Mouse (Mus musculus) gastrocnemius, postnatal 10 days (tissue): ENCODE results near the gene Hes2. TPM values are rescaled to one million over a fixed set of nuclear protein-coding genes. Genes with fewer than 3 reads are reported as not detected.

Source experiments
- DNase-seq: peaks from one replicate; pipeline ENCODE4 v3.0.0; 2021; ENCODE audit warnings: mixed read lengths
- total RNA-seq, 2 experiments: library from RNA; stranded (reverse); gene quantifications; 2 replicates each; pipeline ENCODE4 v1.2.3; 2021

Gene Hes2
- total RNA-seq, 2 experiments from 2014 or later: not detected

DNA sequence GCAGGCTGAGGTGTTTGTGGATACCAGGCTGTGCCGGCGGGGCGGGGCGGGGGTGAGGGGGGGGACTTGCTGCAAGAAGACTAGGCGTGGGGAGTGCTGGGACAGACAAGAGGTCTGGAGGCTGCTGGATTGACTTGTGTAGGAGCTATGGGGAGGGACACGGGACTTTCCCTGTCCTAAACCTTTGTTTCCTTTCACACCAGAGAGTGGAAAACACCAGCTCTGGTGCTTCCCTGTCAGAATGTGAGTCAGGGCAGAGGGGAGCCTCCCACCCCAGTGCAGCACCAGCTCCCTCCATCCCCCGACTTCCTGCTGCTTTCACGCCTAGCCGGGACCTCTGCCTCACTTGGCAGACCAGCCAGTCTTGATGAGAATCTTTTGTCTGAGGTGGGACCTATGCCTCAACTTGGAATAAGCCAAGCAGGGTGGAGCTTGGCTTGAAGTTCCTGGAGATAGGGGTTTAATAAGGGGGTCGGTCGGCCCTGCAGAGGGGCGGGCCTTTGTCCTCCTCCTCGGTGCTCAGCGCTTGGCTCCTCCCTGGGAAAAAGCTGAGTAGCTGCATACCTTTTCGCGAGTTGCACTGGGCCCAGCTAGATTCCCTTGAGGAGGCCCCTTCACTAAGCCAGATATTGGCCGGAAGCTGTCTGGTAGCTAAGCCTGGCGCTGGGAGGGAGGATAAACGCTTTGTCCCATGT lies 27.0 kb downstream of the Hes2 start:
- no peak for DNase-seq

DNA sequence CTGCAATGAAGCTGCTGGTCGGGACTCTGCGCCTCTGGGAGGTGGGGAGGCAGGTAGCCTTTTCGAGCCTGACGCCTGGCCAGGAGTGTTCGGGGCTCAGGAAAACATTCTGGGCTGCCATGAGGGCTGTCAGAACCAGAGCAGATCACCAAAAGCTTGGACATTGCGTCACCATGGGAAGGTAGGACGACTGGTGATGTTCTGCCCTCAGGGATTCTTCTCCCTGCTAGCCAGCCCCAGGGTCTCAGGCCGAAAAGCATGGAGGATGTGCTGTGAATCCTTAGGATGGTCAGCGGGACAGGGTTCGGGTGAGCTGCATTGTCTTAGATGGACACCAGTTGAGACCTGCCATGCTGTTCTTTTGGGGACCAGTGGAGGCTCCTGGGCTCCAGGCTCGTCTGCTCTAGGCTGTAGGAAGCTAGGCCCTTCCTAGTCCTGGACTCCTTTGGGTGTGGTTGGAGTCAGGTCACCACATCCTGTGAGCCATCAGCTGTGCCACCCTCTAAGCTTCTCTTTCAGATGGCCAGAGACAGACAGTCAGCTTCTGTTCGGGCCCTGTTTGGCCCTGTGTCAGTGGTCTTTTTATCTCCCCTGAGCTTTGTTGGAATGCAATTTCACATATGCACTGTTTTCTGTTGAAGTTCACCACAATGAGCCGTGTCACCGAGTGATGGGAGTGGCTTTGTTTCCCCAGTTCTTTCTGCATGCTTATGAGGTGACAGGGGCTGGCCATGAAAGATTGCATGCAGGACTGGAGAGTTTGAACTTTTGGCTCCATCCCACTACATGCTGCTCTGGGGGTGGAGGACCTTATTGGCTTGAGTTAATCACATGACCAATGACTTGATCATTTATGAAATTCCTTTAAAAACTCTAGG lies 27.8 kb downstream of the Hes2 start:
- no peak for DNase-seq

DNA sequence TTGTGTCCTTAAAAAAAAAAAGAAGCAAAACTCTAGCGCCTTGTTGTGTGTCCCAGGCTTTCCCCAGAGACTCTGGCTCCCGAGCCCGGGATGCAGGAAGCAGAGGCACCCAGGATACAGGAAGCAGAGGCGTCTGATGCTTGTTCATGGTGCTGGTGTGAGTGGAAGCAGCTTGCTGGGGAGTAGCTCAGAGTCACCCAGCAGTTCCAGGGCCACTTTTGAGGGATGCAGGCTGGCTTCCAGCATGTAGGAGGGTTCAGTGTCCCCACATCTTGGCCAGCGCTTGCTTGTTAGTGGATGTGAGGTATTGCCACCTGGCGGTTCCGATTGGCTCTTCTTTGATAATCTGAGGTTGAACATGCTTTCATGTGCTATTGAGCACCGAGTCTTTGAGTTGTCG lies 28.5 kb downstream of the Hes2 start:
- DNase-seq: no peak

DNA sequence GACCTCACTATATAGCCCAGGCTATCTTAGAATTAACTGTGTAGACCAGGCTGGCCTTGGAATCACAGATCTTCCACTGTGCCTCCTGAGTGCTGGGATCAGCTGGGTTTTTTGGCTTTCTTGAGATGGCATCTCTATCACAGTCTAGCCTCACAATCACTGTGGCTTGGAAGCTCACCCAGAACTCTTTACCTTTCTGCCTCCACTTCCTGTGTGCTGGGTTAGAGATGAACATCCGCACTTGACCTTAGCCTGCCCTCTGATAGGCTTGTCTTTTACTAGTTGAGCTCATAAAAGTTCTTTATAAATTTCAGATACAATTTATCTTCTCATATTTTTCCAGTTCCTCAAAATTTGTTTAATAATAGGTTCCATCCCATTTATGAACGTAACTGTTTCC lies 30.0 kb downstream of the Hes2 start:
- no peak for DNase-seq

DNA sequence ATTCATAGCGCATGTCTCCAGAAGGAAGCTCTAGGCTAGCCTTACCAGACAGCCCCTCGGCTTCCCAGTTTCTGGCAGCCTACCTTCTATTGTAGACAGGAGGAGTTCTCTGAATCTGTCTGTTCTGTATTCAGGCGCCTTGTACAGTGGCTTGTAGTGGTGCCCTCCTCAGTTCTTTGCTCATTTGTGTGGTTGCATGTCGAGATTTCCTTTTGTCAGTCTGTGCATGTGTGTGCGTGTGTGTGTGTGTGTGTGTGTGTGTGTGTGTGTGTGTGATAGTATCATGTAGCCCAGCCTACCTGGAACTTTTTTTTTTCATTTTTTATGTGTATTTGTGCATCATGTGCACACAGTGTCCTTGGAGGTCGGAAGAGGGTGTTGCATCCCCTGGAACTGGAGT lies 30.4 kb downstream of the Hes2 start:
- no peak for DNase-seq

DNA sequence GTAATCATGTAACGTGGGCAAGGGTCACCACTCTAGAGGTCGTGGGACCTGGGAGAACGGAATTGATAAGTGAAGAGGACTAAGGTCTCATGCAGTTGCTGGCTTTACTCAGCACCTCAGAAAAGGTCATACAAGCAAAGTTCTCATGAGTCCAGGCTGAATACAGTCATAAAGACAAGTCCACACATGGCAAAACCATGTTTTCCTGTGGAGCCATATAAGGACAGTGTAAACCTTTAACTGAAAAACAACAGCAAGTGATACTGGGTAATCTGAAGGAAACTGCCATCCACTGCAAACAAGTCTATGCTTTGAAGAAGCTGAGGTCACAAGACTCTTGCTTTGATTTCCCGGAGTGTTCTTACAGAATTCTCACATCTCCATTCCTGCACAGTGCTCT lies 31.0 kb downstream of the Hes2 start:
- no peak for DNase-seq

DNA sequence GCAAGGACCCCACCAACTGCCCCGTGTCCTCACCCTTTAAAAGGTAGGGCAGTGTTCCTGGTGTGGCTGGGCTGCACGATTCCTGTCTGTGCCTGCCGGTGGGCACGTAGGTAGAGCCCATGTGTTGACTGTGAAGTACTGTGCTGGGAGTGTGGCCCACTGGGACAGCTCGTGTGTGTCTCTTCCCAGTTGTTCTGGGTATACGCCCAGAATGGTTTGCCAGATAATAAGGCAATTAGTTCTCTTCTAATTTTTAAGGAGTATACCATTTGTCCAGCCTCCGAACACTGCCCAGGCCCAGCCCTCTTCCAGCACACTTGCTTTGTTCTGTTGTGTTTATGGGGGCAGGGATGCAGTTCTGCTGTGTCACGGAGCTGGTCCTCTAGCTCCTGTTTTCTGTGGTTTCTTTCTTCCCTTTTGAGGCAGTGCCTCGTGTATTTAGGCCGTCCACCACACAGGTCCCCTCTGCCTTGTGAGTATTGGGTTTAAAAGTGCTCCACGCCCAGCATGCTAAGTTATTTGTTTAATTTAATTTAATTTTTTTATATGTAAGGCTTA lies 31.5 kb downstream of the Hes2 start:
- no peak for DNase-seq

DNA sequence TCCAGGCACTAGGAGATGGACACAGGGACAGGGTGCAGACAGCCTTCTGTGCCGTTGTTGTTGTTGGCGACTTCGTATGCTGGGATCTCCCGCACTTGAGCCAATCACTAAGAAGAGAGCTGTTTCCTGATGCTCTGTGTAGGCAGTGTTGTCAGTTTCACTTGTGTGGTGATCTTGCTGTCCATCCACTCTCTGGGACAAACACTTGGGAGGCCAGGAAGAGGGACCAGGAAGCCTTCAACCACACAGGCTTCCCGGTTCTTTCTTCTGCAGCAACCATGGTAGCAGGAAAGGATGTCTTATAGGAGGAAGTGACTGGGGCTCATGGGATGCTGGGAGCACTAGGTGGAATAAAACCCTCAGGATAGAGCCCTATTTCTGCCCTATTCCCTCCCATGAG lies 32.0 kb downstream of the Hes2 start:
- DNase-seq: no peak

DNA sequence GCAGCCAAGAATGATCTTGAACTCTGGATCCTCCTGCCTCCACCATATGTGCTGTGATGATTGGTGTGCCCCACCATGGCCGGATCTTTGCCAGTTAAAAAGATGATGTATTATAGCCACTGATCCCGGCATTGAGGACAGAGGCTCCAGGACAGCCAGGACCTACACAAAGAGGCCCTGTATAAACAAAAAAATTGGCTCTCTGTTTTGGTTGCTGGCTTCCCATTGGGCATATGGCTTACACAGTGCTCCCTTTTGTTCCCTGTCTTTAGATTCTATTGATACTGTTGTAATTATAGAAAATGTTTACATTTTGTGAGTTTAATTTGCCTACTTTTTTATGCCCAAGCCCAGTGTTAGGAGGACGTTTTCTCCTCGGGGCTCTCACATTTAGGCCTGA lies 33.9 kb downstream of the Hes2 start:
- DNase-seq: no peak

DNA sequence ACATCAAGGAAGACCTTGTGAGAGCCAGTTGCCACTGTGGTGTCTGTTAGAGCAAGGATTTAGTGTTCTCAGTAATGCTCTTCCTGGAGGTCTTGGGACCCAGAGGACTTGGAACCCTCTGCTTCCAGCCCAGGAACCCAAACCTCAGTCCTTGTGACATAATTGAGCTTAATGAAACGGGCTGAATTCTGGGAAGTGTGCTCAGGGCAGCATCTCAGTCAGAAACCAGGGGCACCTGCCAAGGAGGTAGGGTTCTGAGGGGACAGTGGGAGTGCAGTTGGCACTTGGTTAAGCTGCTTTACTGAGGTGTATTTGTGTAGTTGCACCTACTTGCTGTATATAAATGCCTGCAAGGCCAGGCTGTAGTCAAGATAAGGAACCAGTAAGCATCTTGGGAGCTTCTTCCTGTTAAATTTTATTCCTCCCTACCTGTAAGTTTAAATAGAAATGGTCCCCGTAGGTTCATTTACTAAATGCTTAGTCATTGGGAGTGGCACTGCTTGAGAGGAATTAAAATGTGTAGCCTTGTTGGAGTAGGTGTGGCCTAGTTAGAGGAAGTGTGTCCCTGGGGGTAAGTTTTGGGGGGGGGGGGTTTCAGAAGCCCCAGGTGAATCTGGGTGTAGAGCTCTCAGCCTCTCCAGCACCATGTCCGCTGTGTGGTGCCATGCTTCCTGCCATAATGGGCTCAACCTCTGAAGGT lies 36.0 kb downstream of the Hes2 start:
- no peak for DNase-seq

DNA sequence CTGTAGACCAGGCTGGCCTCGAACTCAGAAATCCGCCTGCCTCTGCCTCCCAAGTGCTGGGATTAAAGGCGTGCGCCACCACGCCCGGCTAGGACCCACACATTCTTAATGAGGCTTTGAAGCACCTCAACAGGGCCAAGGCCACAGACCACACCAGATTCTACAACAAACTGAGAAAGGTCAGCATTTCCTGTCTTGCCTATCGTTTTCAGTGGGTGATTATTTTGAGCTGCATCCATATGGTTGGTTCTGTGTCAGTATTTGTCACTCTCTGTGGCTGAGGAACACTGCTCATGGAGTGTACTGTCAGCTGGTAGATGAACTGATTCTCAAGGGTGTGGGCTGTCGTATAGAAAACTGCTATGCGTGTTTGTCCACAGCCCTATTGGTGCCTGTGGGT lies 37.6 kb downstream of the Hes2 start:
- no peak for DNase-seq

DNA sequence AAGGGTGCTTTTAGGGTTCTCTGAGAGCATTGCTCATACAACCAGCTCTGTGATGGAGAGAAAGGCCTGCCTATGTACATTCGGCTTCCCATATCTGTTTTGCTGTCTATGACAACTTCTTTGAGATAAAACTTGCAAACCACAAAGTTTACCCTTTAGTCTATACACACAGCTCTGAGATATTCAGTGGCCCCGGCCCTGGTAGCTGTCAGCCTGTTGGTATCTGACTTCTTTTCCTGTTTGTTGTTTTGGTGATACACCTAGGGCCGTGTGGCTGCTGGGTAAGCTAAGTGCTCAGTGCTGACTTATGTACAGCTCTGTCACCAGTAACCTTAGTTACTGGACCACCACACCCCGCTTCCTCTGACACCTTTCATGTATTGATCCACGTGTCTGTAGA lies 38.9 kb downstream of the Hes2 start:
- no peak for DNase-seq

DNA sequence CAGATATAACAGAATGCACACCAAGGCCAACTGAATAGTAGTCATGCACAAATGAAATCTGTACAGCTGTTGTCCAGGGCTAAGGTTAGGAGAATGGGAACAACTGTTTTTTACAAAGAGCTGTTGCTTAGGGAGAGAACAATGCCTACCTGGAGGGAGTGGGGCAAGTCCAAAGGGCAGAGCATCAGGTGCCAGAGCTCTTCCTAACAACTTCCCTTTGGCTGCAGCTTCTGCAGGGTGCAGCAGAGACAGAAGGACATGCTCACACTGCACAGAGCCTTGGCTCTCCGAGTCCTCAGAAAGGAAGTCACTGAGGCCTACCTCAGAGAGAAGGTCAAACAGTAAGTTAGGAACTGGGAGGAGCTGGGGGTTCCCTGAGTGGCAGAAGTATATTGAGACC lies 41.0 kb downstream of the Hes2 start:
- no peak for DNase-seq

DNA sequence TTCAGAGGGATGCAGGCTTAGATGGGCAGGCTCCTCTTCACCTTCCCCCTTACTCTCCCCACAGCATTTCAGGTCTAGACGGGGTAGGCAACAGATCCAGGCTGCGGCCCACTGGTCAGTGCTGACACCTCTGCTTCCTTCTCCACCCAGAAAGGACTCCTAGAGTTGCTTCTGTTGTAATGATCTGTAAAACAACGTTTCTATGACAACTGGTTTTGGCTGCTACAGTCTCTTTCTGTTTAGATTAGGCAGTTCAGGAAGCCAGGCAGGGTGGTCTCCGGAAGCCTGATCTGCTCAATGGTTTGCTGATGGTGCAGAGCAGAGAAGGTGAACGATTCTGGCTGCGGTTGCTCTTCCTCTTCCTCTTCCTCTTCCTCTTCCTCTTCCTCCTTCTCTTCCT lies 42.8 kb downstream of the Hes2 start:
- no peak for DNase-seq

DNA sequence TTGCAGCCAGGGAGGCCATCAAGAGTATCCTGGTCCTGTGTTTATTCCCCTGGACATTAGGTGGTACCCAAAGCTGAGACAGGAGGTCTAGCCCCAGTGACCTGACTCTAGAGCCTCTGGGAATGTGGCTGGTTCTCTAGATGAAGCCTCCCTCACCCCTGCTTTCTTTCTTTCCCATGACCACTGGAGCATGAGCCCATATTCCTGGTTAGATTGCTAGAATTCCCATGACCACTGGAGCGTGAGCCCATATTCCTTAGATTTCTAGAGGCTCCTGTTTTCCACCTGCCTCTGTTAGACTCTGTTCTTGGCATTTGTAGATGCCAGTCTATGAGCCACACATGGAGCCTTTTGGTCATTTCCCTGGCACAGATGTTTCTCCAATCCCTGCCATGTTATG lies 43.8 kb downstream of the Hes2 start:
- DNase-seq: no peak

DNA sequence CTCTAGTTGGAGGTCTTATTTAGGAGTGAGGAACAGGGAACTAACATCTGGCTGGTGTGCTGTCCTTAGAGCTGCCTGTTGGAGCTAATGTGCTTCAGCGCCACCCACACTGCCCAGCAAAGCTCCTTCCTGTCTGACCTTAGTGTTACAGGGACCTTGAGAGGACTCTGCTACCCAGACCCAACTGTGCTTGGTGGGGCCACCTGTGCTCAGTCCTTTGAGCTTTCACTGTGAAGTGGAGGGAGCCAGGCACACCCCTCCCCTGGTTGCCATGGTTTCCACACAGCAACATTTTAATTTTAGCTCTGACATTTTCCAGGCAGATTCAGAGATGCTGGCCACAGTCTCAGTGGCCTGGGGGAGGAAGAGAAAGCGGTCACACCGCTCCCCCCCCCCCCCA lies 44.2 kb downstream of the Hes2 start:
- DNase-seq: no peak

DNA sequence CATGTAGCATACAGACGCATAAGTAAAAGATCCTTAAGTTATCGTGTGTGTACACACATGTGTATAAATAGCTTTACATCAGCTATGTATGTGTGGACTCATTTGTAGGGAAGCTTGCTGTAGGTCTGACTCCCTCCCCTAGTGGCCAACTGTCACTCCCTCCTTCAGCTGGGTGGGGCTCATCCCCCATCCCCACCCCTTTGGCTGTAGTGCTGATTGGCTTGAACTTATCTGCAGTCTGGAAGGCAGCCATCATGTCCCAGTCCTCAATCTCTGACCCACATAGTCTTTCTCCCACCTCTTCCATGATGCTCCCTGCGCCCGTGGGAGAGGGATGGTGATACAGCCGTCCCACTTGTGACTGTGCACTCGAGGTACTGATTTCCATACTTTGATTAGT lies 46.0 kb downstream of the Hes2 start:
- no peak for DNase-seq

DNA sequence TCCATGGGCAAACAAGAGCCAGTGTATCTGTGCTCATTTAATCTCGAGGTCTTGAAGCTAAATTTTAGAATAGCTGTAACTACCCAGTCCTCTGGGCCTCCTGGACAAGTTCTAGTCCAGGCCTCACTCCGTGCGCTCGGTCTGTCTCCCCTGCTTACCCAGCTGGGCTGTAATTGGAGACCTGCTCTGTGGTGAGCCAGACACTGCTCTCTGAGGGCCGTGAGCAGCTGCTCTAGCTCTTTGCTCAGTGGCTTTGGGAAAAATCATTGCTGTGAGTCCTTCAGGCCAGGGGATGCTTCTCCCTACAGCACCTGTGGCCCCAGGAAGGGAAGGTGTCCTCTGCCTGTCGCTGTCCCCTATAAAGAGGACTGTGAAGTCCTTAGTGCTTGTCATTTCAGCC lies 47.5 kb downstream of the Hes2 start:
- no peak for DNase-seq

DNA sequence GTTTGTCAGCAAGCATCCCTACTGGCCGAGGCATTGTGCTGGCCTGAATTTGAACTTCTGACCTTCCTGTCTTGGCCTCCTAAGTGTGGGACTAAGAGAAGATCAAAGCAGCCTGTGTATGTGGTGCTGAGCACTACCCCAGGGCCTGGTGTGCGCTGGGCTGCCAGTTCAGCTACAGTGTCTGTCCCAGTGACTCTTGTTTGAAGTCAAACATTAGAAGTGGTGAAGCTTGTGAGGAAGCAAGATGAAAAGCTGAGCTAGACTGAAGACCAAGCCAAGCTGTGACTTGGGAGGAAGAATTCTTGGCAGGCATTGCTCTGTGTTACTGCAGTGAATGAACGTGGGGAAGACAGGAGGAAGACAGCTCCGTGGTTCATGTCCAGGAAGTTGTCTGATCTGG lies 51.0 kb downstream of the Hes2 start:
- DNase-seq: no peak
